Mouse (Mus musculus) kidney, embryonic 14.5 days (tissue): ENCODE data around the gene Mllt11. TPM values are rescaled to one million over a fixed set of nuclear protein-coding genes. Genes with fewer than 3 reads are reported as not detected.

Source experiments
- ATAC-seq: fragments of 200-750 bp; cut with Nextera tagmentation; 2 replicates; pipeline ENCODE4 v1.8.0; 2017; ENCODE audit warnings: moderate number of reproducible peaks, mild to moderate bottlenecking, moderate TSS enrichment, moderate library complexity; ENCODE audit not compliant: low FRiP score, low TSS enrichment
- H3K27ac ChIP-seq: fragments of 300-500 bp; sonication (generic); 2 replicates; pipeline ENCODE4 v1.5.1; 2014; ENCODE audit warnings: low read depth, mild to moderate bottlenecking, low read length, moderate library complexity, mixed read lengths
- H3K27me3 ChIP-seq: fragments of 300-500 bp; sonication (generic); 2 replicates; pipeline ENCODE4 v1.6.1; 2014; ENCODE audit warnings: mild to moderate bottlenecking, low read length; ENCODE audit not compliant: control insufficient read depth, insufficient read depth
- H3K36me3 ChIP-seq: fragments of 300-500 bp; sonication (generic); 2 replicates; pipeline ENCODE4 v1.6.1; 2014; ENCODE audit warnings: low read length, mixed read lengths; ENCODE audit not compliant: control insufficient read depth, insufficient read depth
- H3K4me1 ChIP-seq: fragments of 300-500 bp; sonication (generic); 2 replicates; pipeline ENCODE4 v1.6.1; 2014; ENCODE audit warnings: low read length, mixed read lengths; ENCODE audit not compliant: control insufficient read depth, insufficient read depth
- H3K4me2 ChIP-seq: fragments of 300-500 bp; sonication (generic); replicated peaks from 2 replicates; pipeline ENCODE4 v1.6.1; 2014; ENCODE audit warnings: low read depth, mild to moderate bottlenecking, low read length
- H3K4me3 ChIP-seq: fragments of 300-500 bp; sonication (generic); 2 replicates; pipeline ENCODE4 v1.5.1; 2014; ENCODE audit warnings: mild to moderate bottlenecking, low read length
- H3K9ac ChIP-seq: fragments of 300-500 bp; sonication (generic); 2 replicates; pipeline ENCODE4 v1.6.1; 2014; ENCODE audit warnings: low read depth, mild to moderate bottlenecking, low read length, moderate library complexity
- H3K9me3 ChIP-seq: fragments of 300-500 bp; sonication (generic); 2 replicates; pipeline ENCODE4 v1.6.1; 2016; ENCODE audit warnings: low read length; ENCODE audit not compliant: control insufficient read depth
- WGBS: fragments of 180-500 bp; shearing (Covaris S2); extraction: QIAGEN DNeasy Blood & Tissue Kit; methylation state at CpG from one replicate; pipeline ENCODE4 v1.1.7; 2014; 5-methylcytosine and 5-hydroxymethylcytosine counted together
- polyA plus RNA-seq: library from polyadenylated mRNA; unstranded; fragments of >200 nt; fragmentation: Nextera tagmentation; extraction: Ambion mirVana; gene quantifications from 2 replicates; pipeline ENCODE4 v1.2.1, GENCODE M21; 2014

The Mllt11 gene
- polyA plus RNA-seq, 1 experiment from 2014 or later, result 18.5 TPM

GRCm38 (mm10) chr3:95237541-95238099 is 5.6 kb upstream of the Mllt11 start:
- no peak for ATAC-seq
- H3K36me3 ChIP-seq, result peaks cover 51% of the 10 kb centered on the region
- H3K27ac ChIP-seq, result no peak overlapping the region
- H3K4me2 ChIP-seq, result no peak overlapping the region
- H3K27me3 ChIP-seq, result no peaks in the 10 kb centered on the region
- 90% methylated on average over 8 of the region's 8 CpGs for WGBS
- H3K4me1 ChIP-seq, result peaks cover 8% of the 10 kb centered on the region; the same call in 1 of the 2 replicates
- H3K9ac ChIP-seq, result no peak overlapping the region
- no peaks in the 10 kb centered on the region for H3K9me3 ChIP-seq
- no peak overlapping the region for H3K4me3 ChIP-seq

GRCm38 (mm10) chr3:95235386-95236301 is 3.7 kb upstream of the Mllt11 start:
- 48% methylated on average over 23 of the region's 23 CpGs for WGBS
- no peaks in the 10 kb centered on the region for H3K27me3 ChIP-seq
- peaks cover 62% of the 10 kb centered on the region for H3K36me3 ChIP-seq
- no peaks in the 10 kb centered on the region for H3K9me3 ChIP-seq
- no peak overlapping the region for H3K9ac ChIP-seq
- peak overlapping the region; percentile 47; the same call in 1 of the 2 replicates for H3K27ac ChIP-seq
- peaks cover 22% of the 10 kb centered on the region for H3K4me1 ChIP-seq
- ATAC-seq, result peak; percentile 54; the same call in 1 of the 2 replicates
- no peak overlapping the region for H3K4me2 ChIP-seq
- no peak overlapping the region for H3K4me3 ChIP-seq

- Histone ChIP-seq H3K36me3 (peaks cover 62% of the 10 kb centered on the region), H3K4me3 (no peak overlapping the region), H3K4me2 (no peak overlapping the region), H3K27me3 (no peaks in the 10 kb centered on the region), H3K4me1 (peaks cover 24% of the 10 kb centered on the region), H3K9ac (no peak overlapping the region), H3K9me3 (no peaks in the 10 kb centered on the region), H3K27ac (no peak overlapping the region)
- ATAC-seq, result no peak
- 85% methylated on average over 16 of the region's 16 CpGs for WGBS
Measured at GRCm38 (mm10) chr3:95233303-95233980, 1.5 kb upstream of the Mllt11 start.

GRCm38 (mm10) chr3:95232771-95233170 is 800 bp upstream of the Mllt11 start:
- no peak overlapping the region for H3K9ac ChIP-seq
- H3K36me3 ChIP-seq, result peaks cover 59% of the 10 kb centered on the region
- 79% methylated on average over 7 of the region's 7 CpGs for WGBS
- no peak for ATAC-seq
- H3K4me1 ChIP-seq, result peaks cover 24% of the 10 kb centered on the region
- no peaks in the 10 kb centered on the region for H3K9me3 ChIP-seq
- H3K27me3 ChIP-seq, result no peaks in the 10 kb centered on the region
- H3K27ac ChIP-seq, result no peak overlapping the region
- H3K4me2 ChIP-seq, result no peak overlapping the region
- no peak overlapping the region for H3K4me3 ChIP-seq

DNA sequence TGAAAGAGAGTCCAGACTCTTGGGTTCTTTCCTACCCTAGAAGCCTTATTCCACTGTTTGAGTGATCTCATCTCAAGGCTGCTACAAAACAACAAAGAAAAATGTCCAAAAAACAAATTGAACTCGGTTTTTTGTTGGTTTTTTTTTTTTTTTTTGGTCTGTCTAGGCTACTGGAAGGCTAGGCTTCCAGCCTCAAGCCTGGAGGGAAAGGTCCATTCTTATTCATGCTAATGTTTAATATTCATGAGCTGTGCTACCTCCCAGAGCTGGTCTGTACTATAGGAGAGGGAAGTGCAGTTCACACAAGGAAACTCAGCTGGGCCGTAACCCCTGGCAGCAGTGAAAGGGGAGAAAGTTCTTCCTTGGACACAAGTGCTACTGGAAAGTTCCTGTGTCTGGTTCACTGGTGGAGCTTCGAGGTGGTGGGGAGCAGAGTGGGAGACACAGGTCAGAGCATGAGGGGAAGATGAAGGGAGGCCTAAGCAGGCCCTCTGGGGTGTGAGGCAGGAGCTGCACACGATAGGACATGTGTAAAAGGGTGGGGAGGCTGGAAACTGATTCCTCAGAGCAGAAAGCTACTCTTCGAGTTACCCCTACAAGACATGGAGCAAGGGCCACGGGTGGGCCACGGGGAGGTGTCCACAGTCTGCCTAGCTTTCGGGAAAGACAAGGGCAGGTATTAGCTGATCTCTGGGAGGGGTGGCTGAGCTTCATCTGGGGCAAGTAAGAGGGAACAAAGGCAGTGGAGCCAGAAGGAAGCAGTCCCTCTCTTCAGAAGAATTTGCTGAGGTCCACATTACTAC is 1.3 kb downstream of the Mllt11 start:
- ATAC-seq, result no peak
- Histone ChIP-seq H3K27ac (peak overlapping the region; percentile 91), H3K4me2 (peak overlapping the region; percentile 90), H3K4me3 (peak overlapping the region; percentile 79), H3K9ac (peak overlapping the region; percentile 93; the same call in 1 of the 2 replicates), H3K36me3 (peaks cover 43% of the 10 kb centered on the region), H3K4me1 (peaks cover 35% of the 10 kb centered on the region), H3K27me3 (no peaks in the 10 kb centered on the region), H3K9me3 (no peaks in the 10 kb centered on the region)
- 39% methylated on average over 8 of the region's 8 CpGs for WGBS

- H3K4me3 ChIP-seq, result peak overlapping the region; percentile 79
- ATAC-seq, result no peak; the same call in 1 of the 2 replicates
- peak overlapping the region; percentile 90 for H3K4me2 ChIP-seq
- H3K9ac ChIP-seq, result peak overlapping the region; percentile 93
- 2% methylated on average over 12 of the region's 13 CpGs for WGBS
- peaks cover 43% of the 10 kb centered on the region for H3K36me3 ChIP-seq
- no peaks in the 10 kb centered on the region for H3K27me3 ChIP-seq
- peak overlapping the region; percentile 91 for H3K27ac ChIP-seq
- H3K4me1 ChIP-seq, result peaks cover 32% of the 10 kb centered on the region
- H3K9me3 ChIP-seq, result no peaks in the 10 kb centered on the region
Measured at GRCm38 (mm10) chr3:95229781-95230494, 2.0 kb downstream of the Mllt11 start.

- peaks cover 30% of the 10 kb centered on the region for H3K4me1 ChIP-seq
- H3K36me3 ChIP-seq, result peaks cover 39% of the 10 kb centered on the region
- ATAC-seq, result peak; percentile 18
- H3K27me3 ChIP-seq, result no peaks in the 10 kb centered on the region
- WGBS, result under 1% methylated on average over 37 of the region's 43 CpGs
- peak overlapping the region; percentile 91 for H3K27ac ChIP-seq
- no peaks in the 10 kb centered on the region for H3K9me3 ChIP-seq
- peak overlapping the region; percentile 90 for H3K4me2 ChIP-seq
- H3K9ac ChIP-seq, result peak overlapping the region; percentile 93
- peak overlapping the region; percentile 79 for H3K4me3 ChIP-seq
Measured at GRCm38 (mm10) chr3:95228894-95229780, 2.8 kb downstream of the Mllt11 start.
